Mouse (Mus musculus) 3T3-L1 (cell line): ENCODE results near the gene Apol9b.
"Not testable (repeated sequence)": the region's sequence is repeated elsewhere in the genome, so short reads cannot be mapped to it uniquely, and the experiment has no call there.

ENCODE experiments used
- DNase-seq: peaks from one replicate; pipeline ENCODE4 v3.0.0-alpha.2; 2015; ENCODE audit warnings: low read depth, low spot score

Gene Apol9b

DNA sequence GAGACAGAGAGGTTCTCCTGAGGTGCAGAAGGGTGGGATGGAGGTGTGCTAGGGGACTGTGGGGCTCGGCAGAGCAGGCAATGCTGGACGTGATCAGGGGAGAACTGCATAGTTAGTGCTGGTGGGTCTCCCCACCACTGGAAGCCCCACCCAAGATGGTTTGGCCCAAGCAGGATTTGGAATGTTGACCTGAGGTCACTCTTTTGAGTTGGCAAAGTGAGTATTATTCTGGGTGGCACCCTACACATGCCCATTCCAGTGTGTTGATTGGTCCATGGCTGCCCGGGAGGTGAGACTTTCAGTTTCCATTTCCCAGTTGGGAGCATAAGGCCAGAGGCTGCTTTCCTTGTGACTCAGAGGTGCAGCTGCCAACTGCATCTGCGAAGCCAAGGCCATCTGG is at the start of gene Apol9b:
Gene Apol9b, plus strand, starts transcription at position 301 of the 400 bp plus-strand sequence.
- DNase-seq: not testable (repeated sequence)

DNA sequence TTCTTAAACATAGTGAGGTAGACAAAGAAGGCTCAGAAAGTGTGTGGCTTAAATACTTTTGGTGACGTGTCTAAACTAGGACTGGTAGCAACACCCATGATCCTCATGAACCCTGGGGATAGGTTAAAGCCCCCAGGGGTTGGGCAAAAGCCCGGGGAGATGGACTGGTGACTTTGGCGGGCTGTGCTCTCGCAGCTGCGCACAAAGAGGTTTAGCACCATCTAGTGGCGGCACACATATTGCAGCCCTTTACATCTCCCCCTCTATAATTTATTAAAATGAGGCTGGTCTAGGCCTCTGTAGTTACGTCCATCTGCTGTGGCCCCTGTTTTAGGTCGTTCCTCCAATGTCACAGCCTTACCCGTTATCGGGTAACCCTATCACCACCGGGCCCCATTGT is 44.9 kb upstream of the Apol9b start:
- not testable (repeated sequence) for DNase-seq

DNA sequence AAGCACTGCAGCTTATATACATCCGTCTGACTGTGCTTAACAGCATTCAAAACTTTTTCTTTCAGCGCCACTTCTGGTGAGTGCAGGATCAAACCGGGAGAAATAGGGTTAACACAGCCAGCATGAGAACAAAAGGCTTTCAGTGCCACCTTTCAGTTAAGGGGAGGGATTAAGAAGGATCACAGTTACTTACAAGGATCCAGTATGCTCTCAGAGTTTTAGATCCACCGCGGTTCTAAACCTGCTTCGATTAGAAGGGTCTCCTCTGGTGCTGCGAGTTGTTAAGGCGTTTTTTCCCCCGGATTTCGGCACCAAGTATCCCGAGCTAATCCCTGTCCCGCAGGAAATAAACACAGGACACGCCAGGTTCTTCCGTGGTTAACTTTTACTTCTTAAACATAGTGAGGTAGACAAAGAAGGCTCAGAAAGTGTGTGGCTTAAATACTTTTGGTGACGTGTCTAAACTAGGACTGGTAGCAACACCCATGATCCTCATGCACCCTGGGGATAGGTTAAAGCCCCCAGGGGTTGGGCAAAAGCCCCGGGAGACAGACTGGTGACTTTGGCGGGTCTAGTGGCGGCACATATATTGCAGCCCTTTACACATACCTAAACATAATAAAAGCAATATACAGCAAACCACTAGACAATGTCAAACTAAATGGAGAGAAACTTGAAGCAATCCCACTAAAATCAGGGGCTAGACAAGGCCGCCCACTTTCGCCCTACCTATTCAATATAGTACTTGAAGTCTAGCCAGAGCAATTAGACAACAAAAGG is 37.1 kb upstream of the Apol9b start:
- not testable (repeated sequence) for DNase-seq

DNA sequence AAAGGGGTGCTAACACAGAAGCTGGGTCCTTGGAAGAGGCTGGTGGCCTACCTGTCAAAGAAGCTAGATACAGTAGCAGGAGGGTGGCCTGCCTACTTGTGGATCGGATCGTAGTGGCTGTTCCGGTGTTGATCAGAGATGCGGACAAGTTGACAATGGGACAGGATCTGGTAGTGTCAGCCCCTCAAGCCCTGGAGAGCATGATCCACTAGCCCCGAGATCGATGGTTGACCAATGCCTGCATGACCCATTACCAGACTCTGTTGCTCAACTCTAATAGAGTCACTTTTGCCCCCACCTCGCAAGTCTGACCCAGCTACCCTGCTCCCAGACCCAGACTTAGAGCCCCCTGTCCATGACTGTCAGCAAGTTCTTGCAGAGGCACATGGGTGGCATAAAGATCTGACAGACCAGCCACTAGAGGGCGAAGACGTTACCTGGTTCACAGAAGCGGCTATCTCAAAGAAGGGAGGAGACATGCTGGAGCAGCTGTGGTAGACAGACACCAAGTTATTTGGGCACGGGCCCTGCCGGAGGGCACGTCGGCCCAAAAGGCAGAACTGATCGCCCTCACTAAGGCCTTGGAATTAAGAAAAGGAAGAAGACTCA is 34.0 kb upstream of the Apol9b start:
- DNase-seq: peak; percentile 52

DNA sequence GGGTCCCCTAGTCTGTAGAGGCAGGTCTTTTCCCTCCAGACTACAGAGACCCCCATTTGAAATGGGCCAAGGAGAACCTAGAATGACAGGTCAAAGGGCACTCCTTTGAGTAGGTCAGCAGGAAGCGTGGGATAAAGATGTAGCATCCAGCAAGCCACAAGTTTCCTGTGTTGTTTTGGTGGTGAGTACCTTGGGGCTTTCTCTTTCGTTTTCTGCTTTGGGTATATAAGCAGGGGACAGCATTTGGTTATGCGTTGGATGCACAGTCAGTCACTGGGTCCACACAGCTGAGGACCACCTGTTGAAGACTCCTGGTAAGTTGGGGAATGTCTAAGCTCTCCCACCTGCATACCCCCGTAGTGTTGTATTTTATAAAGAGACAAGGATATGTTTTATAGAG is 30.2 kb upstream of the Apol9b start, which contains the start of gene Apol7e:
Gene Apol7e, plus strand, starts transcription at position 202 of the 400 bp plus-strand sequence.
- not testable (repeated sequence) for DNase-seq

DNA sequence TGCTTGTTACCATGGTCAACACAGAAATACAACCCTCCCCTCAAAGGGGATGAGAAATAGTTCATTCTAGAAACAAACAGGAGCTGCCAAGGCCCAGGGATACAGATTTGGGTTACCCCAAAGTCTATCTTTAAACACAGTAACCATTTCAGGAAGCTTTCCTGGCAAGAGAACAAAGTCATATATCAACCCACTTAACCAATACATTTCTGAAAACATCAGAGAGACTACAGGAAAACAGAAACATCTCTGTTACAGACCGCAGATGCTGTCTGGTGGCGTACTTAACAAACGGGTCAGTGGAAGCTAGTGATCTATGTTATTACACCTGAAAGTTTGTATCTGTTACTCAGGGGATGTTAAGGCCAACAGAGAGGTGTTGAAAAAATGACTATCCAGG is 23.5 kb upstream of the Apol9b start:
- not testable (repeated sequence) for DNase-seq

DNA sequence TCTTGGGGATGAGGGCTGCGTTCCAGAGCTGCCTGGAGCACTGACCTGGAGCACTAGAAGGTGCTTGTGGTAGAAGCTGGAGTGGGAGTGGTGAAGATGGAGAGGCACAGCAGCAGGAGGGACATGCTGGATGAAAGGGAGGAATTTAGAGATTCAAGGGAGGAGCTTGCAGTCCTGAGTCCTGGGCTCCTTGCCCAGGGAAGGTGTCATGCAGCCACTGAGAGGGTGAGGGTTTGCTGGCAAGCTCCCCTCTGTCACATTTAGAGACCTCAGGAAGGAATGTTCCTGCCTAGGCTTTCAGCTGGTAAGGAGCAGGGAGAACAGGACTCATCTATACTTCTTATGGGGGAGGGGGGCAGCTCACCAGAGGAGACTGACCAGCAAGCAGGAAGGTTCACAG is 19.9 kb upstream of the Apol9b start:
- DNase-seq: not testable (repeated sequence)

DNA sequence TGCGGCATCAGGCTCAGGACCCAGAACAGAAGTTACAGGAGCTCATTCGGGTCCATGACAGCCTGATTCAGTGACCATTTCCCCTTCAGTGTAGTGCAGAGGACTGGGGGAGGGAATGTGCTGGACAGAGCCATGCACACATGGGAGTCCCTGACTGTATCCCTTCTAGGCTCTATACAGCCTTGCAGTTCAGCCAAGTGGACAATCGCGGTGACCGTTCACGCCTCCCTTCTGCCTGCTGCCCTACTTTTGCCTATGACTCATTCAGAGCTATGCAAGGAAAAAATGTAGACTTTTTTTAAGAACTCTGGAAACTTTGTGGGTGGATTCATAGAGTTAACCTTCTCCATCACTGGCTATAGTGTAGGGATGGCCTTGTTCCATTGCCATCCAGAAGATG is 10.6 kb upstream of the Apol9b start:
- DNase-seq: not testable (repeated sequence)

DNA sequence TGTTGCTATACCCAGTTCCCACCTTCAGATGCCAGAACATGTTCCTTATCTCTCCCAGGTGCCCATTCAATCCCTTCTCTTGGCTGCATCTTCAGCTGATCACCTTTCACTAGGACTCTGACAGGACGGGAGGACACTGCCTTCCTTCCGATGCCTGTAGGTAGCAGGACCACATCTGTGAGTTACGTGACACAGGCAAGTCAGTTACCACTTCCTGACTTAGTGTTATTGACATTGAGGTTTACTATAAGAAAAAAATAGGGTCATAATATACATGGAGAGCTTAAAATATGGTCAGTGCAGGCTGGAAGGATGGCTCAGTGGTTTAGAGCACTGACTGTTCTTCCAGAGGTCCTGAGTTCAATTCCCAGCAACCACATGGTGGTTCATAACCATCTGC is 7.3 kb upstream of the Apol9b start:
- DNase-seq: not testable (repeated sequence)

DNA sequence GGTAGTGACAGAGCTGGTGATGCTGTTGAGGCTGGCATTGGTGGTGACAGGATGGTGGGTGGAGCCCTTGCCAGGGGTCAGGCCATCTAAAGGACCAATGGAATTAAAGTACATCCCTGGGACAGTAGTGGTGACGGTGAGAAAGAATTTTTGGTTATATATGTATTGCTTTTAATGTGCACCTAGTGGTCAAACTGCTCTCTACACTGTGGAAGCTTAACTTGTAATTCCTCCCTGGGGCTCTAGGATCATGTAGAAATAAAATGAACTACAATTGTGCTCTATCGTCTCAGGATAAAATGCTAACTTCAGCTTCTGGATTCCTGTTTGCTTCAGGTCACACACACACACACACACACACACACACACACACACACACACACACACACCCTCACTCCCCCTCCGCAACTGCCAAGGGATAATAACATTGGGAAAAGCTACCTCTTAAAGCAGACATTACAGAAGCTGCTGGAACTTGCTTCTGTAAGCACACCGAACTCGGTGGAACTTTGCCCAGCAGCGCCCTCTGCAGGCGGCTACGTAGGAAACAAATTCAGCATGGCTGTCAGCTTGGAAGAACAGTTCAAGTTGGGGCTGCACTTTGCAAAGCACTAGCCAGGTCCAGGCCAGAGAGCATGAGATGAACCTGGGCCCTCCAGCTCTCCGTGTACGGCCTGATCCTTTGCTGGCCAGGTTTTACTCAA is 4.5 kb upstream of the Apol9b start:
- not testable (repeated sequence) for DNase-seq

DNA sequence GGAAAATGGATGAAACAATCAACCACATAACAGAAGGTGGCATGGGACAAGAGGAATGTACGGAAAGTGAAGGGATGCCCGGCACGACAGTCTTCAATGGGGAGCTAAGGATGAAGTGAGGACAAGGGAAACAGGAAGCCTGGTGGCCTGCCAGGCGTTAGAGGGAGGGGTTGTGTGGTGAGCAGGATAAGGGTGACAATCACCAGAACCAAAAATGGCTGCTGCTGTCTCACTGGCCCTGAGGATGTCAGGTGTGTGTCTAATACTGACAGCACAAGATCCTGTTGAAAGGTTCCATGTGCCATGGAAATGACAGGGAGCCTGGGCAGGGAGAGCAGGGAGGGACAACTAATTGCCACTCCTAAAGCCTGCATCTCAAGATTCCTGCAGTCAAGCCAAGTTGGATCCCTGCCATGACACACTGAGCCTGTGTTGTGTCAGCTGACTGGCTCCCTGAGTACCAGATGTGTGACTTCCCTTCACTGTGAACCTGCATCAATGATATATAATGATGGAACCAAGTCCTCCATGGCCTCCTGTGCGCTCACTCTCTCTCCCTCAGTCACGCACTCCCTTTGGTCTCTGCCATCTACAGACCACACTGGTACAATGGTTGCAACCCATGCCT is 3.3 kb upstream of the Apol9b start:
- DNase-seq: peak; percentile 71

DNA sequence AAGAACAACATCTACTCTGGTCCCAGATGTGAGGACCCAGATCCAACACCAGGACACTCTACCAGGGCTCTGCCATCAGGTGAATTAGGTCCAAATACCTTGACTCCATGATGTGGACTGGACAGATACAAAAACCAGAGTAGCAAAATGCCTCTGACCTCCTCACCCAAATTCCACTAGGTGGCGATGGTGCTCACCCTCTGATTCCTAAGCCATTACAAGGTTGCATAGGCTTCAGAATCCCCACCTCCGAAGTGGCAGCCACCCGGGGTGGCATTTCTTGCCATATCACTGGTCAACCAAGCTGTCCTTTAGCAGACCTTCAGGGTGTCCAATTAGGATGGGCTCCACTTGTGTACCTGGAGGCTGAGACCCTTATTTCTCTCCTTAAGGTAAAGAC is 1.7 kb upstream of the Apol9b start:
- DNase-seq: peak; percentile 63

DNA sequence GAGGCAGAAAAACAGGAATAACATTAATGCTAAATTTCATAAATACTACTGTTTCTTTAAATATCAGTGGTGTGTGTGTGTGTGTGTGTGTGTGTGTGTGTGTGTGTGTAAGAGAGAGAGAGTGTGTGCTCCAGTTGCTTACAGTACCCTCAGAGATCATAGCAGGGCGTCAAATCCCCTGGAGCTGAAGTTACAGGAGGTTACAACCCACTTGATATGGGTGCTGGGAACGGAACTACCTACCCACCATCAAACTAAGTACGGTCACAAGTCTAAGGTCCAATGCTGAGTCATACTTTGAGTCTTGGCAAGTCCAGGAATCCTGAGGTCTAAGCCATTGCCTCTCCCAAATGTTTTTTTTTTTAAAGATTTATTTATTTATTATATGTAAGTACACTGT is 1.1 kb upstream of the Apol9b start:
- not testable (repeated sequence) for DNase-seq

DNA sequence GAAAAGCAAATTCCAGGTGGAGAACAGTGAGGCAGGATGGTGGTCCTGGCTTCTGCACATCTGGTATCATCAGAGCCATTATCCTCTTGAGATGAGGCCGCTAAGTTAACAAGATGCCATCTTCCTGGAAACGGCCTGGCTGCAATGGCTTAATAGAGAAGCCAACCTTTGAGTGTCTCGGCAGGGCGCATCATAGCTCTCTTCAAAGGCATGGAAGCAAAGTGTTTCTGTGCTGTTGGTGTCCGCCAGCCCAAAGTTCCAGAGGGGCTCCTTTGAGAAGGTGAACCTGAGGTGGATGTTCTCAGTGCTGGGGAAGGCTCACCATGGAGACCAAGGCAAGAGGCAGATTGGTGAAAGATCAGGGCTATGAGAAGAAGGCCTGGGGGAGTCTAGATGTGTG is 2.8 kb downstream of the Apol9b start:
- no peak for DNase-seq

DNA sequence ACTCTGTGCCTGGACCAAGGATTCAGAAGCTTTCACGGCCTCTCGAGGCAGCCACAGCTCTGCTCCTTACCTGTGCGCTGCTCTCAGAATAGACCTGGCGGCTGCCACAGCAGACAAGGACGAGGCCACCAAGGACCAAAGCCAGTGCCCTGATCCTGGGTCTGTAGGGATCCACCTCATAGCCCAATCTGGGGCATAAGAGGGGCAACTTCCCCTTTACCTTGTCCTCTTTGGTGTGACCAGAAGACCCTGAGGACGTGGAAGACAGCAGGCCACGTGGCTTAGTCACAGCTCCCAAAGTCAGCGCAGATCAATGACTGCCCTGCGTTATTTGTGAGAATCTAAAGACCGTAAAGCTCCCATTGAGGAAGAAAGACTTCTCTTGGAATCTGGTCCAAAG is 4.0 kb downstream of the Apol9b start:
- DNase-seq: not testable (repeated sequence)

DNA sequence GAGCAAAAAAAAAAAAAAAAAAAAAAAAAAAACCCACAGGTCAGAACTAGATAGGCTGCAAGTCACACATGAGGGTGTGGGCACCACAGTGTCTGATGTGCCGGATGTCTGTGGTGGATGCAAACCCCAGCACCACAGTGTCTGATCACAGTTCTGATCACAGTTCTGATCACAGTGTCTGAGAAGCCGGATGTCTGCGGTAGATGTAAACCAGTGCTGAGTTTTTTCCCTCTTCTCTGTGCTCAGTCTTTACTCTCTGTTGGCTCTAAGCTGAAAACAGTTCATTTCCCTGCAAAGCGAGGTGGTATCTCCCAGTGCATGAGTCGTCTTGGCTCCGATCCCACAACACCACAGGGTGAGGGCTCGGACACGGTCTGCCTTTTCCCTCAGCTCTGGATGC is 4.5 kb downstream of the Apol9b start:
- peak; percentile 61 for DNase-seq

DNA sequence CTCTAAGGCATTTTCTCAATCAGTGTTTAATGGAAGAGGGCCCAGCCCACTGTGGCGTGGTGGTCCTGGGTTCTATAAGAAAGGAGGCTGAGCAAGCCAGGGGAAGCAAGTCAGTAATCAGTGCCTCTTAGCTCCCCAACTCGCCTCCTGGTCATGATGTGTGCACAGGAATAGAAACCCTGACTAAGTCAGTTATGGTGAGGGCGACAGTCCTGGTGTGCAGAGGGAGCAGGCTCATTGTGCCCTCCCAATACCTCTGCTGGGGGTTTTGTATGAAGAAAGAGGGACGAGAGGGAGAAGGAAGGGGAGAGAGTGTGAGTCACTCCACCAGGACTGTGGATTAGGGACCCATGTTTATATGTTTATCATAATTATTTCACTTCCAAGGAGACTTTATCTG is 5.1 kb downstream of the Apol9b start:
- DNase-seq: not testable (repeated sequence)

DNA sequence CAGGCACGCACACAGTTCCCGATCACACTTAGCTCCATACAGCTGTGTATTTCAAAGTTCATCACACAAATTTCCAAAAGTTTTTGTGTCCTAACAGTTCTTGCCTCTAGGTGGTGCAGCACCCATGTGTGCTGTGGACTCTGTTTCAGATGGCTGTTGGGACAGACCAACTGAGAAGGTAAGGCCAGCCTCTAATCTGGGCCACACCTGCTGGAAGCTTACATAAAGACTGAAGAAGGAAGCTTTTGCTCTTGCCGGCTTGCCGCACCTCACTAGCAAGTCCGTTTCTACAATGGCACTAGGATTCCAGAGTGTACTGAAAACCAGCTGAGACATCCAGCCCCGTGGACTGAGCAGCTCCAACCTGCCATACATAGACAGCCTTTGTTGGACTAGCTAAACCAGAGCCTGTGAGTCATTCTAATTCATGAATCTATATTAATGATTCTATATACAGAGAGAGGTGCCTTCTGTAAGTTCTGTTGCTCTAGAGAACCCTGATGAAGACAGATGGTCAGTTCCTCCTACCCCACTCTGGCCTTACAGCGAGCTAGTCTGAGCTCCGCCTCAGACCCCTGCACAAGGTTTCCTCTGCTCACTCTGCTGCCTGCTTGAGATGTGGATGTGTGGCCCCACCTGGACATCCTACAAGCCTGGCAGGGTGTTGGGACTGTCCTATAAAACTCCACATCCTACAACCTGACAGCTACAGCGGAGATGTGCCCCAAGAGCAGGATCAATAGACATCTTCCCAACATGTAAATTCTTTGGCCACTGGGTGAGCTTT is 11.9 kb downstream of the Apol9b start:
- no peak for DNase-seq

DNA sequence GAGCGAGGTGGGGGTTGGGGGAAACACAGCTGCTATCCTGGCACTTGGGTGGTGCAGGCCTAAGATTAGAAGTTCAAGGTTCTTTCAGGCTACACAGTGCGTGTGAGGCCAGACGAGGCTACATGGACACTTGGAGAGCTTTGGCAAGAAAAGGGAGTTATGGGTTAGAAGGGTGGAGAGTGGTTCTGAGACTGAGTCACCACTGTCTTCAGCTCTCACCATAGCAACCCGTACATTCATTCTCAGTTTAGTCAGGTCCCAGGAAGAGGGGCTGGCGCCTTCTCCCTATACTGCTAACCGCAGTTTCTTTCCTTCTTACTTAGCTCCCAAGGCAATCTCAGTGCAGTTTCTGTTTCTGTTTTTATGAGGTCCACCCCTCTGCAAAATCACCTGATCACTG is 12.7 kb downstream of the Apol9b start:
- DNase-seq: not testable (repeated sequence)

DNA sequence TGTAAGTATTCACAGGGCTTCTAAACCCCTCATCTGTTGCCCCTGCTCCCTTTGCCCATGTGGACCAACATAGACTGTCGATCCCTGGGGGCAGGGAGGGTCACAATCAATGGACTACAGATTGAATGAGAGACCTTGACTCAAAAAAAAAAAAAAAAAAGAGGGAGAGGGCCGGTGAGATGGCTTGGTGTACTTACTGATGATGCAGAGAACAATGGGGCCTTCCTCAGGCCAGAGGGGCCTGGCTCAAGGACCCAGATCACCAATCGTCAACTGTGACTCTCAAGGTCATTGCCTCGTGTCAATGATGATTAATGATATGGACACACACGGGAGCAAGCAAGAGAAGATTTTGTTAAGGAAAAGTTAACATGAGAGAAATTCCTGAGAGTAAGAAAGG is 15.8 kb downstream of the Apol9b start:
- no peak for DNase-seq

DNA sequence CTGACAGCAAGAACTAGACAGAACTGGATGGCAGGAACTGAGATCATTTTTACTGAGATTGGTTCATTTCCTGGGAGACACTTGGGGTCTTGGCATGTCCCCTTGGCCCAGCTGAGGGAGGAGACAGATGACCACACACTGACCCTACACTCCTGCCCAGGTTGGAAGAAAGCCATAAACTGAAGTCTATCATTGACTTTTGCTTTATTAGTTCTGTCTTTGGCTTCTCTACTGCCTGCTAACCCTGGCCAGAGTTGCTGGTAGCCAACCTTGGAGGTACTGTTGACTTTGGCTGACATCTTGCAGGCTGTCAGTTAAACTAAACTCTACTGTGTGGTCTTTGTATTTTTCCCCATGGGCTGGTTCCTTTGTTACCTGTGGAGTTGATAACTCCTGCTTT is 16.2 kb downstream of the Apol9b start:
- DNase-seq: no peak
